7 mouse cellular contexts compared by ENCODE assay signal in the genomic region with DNA sequence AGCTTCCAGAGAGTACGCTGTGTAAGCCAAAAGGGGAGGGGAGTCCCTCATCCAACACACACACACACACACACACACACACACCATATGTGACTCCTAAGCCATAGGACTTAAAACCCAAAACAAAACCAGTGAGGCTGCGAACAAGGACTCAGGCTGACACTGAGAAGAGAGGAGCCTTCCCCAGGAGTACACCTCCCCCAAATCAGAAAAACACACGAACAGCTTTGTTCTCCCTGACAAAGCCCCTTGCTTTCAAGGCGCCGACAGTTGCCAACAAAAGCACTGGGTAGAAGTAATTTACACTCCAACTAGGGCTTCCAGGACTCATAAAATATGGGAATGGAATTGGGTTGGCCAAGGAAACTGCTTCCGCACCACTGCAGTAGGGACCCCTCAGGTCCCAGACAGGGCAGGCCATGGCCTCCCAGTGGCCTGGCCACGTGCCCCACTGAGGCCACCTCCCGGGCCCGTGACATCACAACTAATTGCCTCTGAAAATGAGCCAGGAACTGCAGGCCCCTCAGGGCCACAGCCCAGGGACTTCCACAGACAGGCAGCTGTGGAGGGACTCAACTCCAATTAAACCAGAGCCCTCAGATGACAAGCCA. TPM values are rescaled to one million over a fixed set of nuclear protein-coding genes. Genes with fewer than 3 reads are reported as not detected.
DNase-seq lines count a peak whose midpoint lies in the region; ATAC-seq and TF ChIP-seq lines count a peak whose summit lies in the region.

No protein-coding gene starts in this region.

- no peak for TF ChIP-seq CTCF in midbrain, postnatal 0 days (IDR thresholded peaks at IDR 0.05)

- no peaks in the 10 kb centered on the region for H3K36me3 ChIP-seq in heart, embryonic 11.5 days (ENCODE audit: control insufficient read depth, insufficient read depth, low read length)
- no peaks in the 10 kb centered on the region for H3K36me3 ChIP-seq in midbrain, postnatal 0 days (ENCODE audit: insufficient read depth, low read length)

- H3K9me3 ChIP-seq in heart, embryonic 11.5 days (replicated peaks; ENCODE audit: control insufficient read depth, low read length), result no peaks in the 10 kb centered on the region
- no peaks in the 10 kb centered on the region for H3K9me3 ChIP-seq in midbrain, postnatal 0 days (ENCODE audit: low read length)

- H3K27ac ChIP-seq in heart, embryonic 11.5 days (ENCODE audit: low read depth, low read length), result no peak overlapping the region
- peak overlapping the region; percentile 81 for H3K27ac ChIP-seq in midbrain, postnatal 0 days (ENCODE audit: low read depth, low read length)

- peaks cover 19% of the 10 kb centered on the region for H3K4me1 ChIP-seq in heart, embryonic 11.5 days (ENCODE audit: control insufficient read depth, insufficient read depth, low read length)
- peaks cover 29% of the 10 kb centered on the region; the same call in 1 of the 2 replicates for H3K4me1 ChIP-seq in midbrain, postnatal 0 days (ENCODE audit: insufficient read depth, low read length)

- ATAC-seq in heart, embryonic 11.5 days (replicated peaks; ENCODE audit: insufficient number of reproducible peaks, low FRiP score, low TSS enrichment), result no peak
- ATAC-seq in midbrain, postnatal 0 days (ENCODE audit: low FRiP score), result peak; percentile 47; the same call in 1 of the 2 replicates
- no peak for ATAC-seq in cerebellum, adult (ENCODE audit: insufficient number of reproducible peaks, low FRiP score, low TSS enrichment)

- H3K4me3 ChIP-seq in heart, embryonic 11.5 days (ENCODE audit: low read depth, low read length), result no peak overlapping the region
- H3K4me3 ChIP-seq in midbrain, postnatal 0 days (ENCODE audit: low read depth, low read length), result peak overlapping the region; percentile 20

- peak; percentile 49 to 81 for DNase-seq in adrenal gland, adult (ENCODE audit: inconsistent age in 2 of 2, low spot score in 1 of 2)
- DNase-seq in brain, adult 2 months (ENCODE audit: low read depth, low spot score), result peak; percentile 37
- peak; percentile 26 for DNase-seq in kidney, adult 9 months
- peak; percentile 84 for DNase-seq in midbrain, postnatal 0 days (ENCODE audit: low spot score)
- DNase-seq in urinary bladder, adult 2 months (ENCODE audit: low spot score), result no peak

- no peak overlapping the region; the same call in 1 of the 2 replicates for H3K9ac ChIP-seq in heart, embryonic 11.5 days (ENCODE audit: low read depth, low read length)
- peak overlapping the region; percentile 51 for H3K9ac ChIP-seq in midbrain, postnatal 0 days (replicated peaks; ENCODE audit: low read length, poor library complexity, severe bottlenecking)

- H3K4me2 ChIP-seq in heart, embryonic 11.5 days, result peak overlapping the region; percentile 30; the same call in 1 of the 2 replicates
- H3K4me2 ChIP-seq in midbrain, postnatal 0 days (ENCODE audit: low read depth, low read length, poor library complexity, severe bottlenecking), result peak overlapping the region; percentile 52

- peaks cover 24% of the 10 kb centered on the region for H3K27me3 ChIP-seq in heart, embryonic 11.5 days (ENCODE audit: control insufficient read depth, insufficient read depth, low read length)
- no peaks in the 10 kb centered on the region; the same call in 1 of the 2 replicates for H3K27me3 ChIP-seq in midbrain, postnatal 0 days (ENCODE audit: insufficient read depth, low read length)

- 25% methylated on average over 9 of the region's 9 CpGs for WGBS in heart, embryonic 11.5 days (ENCODE audit: insufficient replicate concordance)
- WGBS in midbrain, postnatal 0 days, result 5% methylated on average over 9 of the region's 9 CpGs

RNA-seq across cellular contexts. Expression of a gene that starts 4.2 kb away (rescaled TPM):
- 6.7 TPM in 2 replicates for polyA plus RNA-seq in heart, embryonic 11.5 days (2014; fragmentation: Nextera tagmentation; extraction: Ambion mirVana)
- total RNA-seq in midbrain, postnatal 0 days (2014; rRNA removed), result 125 and 131 TPM in 2 replicates
- 10.6 and 11.8 TPM in 2 replicates for polyA plus RNA-seq in midbrain, postnatal 0 days (2015; fragmentation: Nextera tagmentation; extraction: Ambion mirVana)
- polyA plus RNA-seq in urinary bladder, adult 2 months (2012; rRNA removed), result 15.0 and 21.0 TPM in 2 replicates

RNA-seq across cellular contexts. Expression of a gene that starts 49.6 kb away (rescaled TPM):
- polyA plus RNA-seq in heart, embryonic 11.5 days (2014; fragmentation: Nextera tagmentation; extraction: Ambion mirVana), result 1.6 and 1.7 TPM in 2 replicates
- total RNA-seq in midbrain, postnatal 0 days (2014; rRNA removed), result 3.3 and 4.1 TPM in 2 replicates
- 1.9 and 2.6 TPM in 2 replicates for polyA plus RNA-seq in midbrain, postnatal 0 days (2015; fragmentation: Nextera tagmentation; extraction: Ambion mirVana)
- 4.6 and 5.0 TPM in 2 replicates for polyA plus RNA-seq in urinary bladder, adult 2 months (2012; rRNA removed)
